Mouse (Mus musculus) megakaryocyte, adult 5-6 weeks (primary cell): Measurements from ENCODE around the gene Mboat2. TPM values are rescaled to one million over a fixed set of nuclear protein-coding genes. Genes with fewer than 3 reads are reported as not detected.

Source experiments
- ATAC-seq: 2 replicates; pipeline ENCODE4 v1.8.0; 2016; ENCODE audit warnings: mild to moderate bottlenecking, inconsistent platforms; ENCODE audit not compliant: poor library complexity, severe bottlenecking
- total RNA-seq, 2 experiments: library from RNA; stranded (forward) in 1 of 2; stranded (reverse) in 1 of 2; fragments of 153-499, 151-499 nt in 1 of 2; fragments of 221-1000, 200-1000 nt in 1 of 2; gene quantifications; 2 replicates each; pipeline versions ENCODE4 v1.2.3 to v1.2.4; 2015 to 2017

Mboat2 gene
- total RNA-seq (2015), result 0.18 and 1.2 TPM in 2 replicates
- total RNA-seq (2017), result 1.1 and 1.4 TPM in 2 replicates

DNA sequence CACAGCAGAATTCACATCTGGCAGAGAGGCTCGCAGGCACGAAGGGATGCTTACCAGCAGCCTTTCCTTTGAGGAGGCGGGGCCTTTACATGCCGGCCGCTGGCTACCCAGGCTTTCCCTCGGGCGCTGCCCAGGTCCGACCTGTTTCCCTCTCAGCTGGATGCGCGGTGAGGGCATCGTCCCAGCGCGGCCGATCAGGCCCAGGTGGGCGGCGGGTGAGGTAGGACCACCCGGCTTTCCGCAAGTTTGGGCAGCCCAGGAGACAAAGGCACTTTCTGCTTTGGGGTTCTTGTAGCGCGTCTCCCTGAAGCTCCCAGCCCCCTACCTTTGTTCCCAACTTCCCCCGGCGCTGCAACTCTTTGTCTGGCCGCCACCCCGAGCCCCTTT lies at the start of gene Mboat2:
Gene Mboat2 (plus strand): TSS at position 114 of the 387 bp plus-strand sequence.
- peak; percentile 28 for ATAC-seq

DNA sequence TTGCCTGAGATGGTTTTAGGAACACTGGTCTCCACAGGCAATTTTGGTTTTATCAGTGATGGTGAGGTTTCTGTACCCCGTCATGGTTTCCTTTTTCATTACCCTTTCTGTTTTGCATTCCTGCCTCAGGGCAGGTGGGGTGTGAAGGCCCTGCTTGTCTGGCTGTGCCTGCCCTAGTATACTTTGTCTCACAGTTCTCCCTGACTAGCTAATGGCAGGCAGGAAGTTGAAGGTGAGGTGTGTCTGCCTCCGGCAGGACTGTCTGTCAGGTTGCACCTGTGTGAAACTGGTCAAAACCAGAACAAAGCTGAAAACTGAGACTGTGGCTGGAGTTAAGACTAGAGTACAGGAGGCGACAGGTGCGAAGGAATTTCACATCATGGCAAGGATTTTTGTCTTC lies 46.9 kb upstream of the Mboat2 start:
- ATAC-seq, result no peak

DNA sequence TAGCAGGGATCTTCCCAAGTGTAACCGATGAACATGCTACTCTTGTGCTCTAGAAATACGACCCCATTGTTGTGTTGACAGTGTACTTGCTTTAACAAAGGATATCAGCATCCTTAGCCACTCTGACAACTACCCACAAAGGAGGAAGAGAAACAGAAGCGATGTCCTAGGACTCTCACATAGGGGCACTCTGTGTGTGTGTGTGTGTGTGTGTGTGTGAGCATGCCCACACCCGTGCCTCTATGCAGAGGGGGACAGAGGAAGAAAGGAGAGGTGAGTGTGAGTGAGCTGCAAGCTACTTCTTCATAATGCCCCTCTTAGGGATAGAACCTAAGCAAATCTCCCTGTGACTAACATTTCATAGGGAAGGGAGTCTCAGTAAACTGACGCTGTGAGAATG lies 44.8 kb upstream of the Mboat2 start:
- peak; percentile 33; the same call in 1 of the 2 replicates for ATAC-seq

DNA sequence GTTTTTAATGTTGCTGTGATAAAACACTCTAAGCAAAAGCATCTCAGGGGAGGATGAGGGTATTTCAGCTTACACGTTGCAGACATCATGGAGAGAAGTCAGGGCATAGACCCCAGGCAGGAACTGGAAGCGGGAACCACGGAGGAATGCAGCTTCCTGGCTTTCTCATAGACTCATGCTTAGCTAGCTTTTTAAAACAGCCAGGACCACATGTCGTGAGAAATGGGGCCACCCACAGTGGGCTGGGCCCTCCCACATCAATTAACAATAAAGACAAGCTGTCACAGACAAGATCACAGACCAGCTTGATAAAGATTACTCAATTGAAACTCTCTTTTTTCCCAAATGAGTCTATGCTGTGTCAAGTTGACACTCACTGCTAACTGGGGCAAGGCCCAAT lies 44.4 kb upstream of the Mboat2 start:
- ATAC-seq, result no peak

DNA sequence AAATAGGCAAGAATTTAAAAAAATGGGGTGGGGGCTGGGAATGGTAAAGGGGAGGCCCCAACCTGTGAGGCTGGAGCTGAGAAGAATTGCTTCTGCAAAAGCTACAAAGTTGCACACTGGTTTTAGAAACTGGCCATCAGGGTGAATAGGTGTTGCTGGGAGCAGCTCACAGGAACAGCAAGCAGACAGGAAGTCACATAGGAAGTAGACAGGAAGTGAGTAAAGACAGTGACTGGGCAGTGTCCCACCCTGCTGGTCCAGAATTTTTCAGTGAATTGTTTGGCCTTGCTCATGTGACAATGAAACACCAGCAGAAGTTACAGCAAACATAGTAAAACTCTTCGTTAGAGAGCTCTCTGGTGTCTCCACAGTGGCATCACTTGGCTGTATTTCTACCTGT lies 41.0 kb upstream of the Mboat2 start:
- peak; percentile 51 for ATAC-seq

DNA sequence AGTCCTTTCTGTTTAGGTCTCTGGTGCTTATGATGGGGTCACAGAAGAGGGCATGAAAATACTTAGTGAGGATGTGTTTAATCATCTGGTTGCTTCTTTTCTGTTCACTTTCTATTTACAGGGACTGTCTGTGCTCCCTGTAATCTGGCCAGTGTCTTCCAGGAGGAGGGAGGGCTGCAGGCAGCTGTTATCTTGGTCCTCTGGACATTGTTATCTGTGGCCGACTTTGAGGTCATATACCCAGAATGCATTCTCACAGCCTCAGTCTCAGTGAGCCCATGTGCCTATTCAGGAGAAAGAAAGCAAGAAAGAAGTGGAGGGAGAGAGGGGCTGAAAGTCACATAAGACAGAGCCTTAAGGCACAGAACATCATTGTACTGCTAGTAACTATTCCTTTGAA lies 19.4 kb upstream of the Mboat2 start:
- no peak for ATAC-seq

DNA sequence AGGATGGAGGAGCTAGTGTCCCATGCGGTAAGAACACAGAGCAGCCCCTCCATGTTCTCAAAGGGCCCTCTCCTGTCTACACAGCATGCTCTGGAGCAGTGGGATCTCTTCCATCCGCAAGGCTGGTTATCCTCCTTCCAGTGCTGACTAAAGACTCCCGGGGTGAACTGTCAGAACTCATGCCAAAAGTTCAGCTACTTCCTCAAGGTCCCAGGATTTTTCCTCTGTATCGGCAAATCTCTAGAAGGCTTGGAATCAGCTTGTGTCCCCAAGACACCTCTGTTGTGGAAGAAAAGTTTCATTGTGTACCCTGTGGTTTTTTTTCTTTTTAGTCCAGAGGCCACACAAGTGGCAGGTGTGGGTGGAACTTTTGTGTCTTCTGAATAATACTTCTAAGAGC lies 18.8 kb upstream of the Mboat2 start:
- no peak for ATAC-seq

DNA sequence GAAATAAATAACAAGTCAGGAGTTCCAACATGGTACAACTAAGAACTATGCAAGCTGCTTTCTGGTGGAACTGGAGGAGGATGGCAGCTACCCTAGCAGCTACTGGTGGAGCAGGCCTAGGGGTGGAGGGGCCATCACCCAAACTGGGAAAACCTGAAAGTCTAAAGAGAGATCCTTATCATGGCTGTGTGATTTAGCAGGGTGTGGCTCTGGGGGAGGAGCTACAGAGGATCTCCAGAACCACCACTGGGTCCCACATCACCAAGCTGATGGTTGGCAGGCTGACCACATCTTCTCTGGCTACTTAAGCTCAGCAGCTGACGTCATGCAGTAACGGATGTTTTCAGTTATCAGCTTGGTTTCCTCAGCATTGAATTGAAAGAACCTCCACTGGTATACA lies 7.8 kb upstream of the Mboat2 start:
- ATAC-seq, result no peak

DNA sequence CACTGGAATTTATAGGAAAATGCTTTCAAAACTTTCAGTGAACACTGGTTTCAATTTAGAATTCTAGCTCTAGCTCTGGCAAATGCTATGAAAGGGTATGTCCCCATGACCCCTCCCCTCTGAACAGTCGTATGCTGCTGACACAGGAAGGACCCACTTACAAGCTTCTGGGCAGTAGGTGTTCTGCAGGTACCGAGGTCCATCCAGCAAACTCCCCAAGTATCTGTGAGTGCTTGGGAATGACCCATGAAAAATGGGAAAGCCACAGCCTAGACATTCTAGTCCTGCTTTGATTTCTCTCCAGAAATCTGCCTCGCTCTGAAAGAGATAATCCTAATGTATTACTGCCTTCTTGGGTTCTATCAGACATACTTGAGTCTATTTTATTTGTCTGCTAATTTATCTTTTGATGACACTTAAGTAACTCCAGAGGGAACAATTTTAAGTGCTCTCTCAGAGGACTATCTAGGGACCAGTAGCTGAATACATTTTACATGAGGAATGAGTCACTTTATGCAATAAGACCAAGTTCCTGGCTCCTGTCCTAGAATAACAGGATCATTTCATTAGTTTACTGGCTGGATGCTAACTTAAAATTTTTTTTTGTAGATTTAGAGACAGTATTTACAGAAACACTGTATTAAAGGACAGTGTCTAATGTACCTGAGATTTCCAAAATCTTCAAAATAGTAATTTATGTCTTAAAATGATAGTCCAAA lies 6.9 kb upstream of the Mboat2 start:
- no peak for ATAC-seq

DNA sequence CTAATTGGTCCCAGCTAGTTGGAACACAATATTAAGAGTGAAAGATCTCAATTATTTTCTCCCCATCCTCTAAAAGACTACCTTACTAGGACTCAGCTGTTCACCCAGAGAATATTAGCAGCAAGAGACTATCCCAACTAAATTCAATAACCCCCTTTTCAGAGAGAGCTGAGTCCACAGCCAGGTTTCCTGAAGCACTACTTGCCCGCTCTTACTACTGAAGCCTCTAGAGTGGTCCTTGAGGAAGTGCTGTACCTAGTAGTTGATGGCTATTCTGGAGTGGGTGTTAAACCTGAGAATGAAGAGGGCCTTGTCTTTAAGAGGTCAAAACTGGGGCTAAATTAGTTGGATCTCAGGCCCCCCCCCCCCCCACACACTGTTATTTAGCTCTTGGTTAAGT lies 593 bp upstream of the Mboat2 start:
- ATAC-seq, result no peak

DNA sequence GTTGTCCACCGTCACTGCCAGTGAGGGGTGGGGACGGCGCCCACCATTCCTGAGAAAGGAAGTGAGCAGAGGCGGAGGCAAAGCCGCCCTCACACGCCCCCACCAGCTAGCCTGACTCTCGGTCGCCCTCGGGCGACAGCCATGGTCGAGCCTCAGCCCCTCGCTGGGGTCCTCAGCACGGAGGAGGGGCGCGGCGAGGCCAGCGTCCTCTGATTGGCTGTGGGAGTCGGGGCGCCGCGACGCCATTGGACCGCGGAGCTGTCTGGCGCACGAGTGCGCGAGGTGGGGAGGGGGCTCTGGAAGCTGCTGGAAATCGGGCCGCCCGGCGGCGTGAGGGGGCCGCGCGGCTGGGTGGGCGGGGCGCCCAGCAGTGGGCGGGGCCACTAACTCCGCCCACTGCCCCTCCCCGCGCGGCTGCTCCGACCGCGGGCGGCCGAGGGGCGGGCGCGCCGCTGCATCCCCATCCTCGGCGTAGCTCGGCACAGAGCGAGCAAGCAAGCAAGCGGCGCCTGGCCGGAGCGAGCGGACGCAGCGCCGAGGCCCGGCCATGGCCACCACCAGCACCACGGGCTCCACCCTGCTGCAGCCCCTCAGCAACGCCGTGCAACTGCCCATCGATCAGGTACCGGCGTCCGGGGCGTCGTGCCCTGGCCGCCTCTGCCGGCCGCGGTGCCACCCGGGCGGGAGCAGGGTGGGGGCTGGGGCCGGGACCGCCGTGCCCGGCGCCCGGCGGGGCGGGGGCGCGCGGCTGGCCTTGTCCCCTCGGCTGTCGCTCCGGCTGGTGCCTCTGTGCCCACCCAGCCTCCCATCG lies 679 bp downstream of the Mboat2 start:
- ATAC-seq, result peak; percentile 73

DNA sequence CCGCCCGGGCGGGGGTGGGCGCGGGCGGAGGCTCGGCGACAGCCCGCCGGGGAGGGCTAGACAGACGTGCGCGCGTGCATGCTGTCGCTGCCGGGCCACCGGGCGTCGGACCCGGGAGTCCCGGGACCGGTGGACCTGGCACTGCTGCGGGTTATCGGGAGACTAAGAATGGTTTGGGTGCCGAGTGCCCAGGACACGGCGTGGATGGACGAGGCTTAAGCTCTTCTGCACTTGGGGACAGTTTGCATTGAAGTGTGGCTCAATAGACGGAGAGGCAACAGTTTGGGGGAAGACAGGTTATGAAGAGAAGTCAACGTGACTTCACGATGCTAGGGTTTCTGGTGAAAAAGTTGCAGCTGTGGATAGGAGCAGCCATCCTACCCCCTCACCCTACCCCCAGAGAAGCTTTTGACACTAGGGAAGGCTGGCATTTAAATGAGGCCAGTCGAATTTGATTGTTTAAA lies 1.3 kb downstream of the Mboat2 start:
- ATAC-seq, result no peak

DNA sequence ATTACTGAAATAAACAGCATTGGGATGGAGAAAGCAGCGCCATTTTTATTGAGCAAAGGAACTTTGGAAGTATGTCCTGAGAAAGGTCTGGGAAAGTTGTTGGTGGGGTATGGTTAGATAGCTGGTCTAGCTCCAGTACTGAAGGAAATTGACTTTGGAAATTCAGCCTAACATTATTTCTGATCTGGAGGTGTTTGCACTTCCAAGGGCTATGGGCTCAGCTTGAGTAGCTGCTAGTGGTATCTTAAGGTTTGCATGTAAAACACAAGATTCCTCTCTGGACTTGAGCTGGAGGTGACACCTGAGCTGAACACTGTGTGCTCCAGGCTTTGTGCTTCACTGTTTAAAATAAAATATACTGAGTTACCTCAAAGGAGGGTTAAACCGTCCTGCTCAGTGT lies 1.8 kb downstream of the Mboat2 start:
- no peak for ATAC-seq

DNA sequence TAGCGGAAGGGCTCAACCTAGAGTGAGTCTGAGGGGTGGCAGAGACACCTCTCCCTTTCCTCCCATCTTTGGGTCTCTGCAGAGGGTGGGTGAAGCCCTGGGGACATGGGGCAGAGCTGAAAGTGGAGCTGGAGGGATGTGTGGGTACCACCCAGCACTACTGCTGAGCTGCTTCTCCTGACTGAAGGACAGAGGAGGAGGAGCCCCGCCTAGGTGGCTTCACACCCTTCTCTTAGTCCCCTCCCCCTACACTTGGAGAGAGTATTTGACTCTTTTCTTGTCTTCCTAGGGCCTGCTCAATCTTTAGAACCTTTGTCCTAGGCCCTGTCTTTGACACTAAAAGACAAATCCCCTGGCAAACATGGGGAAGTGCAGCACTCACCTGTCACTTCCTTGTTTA lies 7.3 kb downstream of the Mboat2 start:
- ATAC-seq, result peak; percentile 43; the same call in 1 of the 2 replicates

DNA sequence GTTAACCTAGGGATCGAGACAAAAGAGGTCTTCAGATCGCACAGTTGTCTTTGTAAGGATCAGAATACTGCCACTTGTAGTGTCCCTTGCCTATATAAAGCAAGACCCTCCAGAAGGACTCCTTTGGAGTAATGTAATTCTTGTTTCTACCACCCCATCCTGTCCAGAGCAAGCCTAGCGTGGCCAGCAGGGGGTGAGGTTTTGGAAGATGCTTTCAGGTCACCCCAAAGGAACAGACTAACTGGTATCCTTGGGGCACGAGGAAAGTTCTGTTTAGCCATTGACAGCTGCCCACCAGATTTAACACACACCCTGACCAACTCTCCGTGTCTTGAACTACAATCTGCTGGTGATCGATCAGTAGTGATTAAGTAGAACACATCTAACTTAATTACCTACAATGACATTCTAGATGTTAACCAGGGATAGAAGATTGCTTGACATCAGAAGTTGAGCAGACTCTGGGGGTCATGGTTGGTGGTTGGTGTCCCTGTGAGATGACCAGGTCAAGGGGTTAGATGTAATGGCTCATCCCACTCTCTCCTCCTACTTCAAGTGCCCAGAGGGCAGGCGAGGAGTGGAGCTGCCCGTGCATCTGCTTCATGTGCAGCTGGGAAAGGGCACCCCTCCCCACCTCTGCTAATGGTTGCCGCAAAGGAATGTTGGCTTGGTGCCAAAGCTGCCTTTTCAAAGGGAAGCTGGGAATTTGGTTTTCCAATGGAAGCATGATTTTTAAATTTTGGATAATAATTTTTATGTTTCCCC lies 10.6 kb downstream of the Mboat2 start:
- no peak for ATAC-seq

DNA sequence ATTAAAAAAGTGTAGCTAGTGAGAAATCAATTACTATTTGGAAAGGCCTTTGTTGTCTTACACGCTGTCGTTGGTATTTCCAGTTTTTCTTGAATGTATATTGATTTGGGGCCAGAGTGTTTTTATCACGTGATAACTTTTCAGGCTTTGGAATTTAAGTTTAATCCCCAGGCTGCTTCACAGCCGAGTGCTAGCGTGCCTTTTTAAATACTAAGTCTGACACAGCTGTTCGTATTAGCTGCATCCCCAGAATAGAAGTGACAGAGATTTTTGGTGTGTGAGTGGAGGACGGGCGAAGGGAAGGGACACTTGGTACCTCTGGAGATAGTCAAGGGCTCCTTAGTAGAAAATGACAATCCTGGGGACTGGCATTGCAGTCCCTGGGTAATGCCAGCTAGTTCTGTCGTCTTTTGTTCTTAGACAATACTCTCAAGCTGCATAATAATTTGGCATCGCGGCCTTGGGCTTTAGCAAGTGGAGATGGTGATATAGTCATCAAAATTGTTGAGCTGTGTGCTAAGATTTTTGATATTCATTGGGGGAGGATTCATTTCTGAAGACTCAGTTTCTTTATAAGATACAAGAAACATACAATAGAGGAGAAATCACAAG lies 11.7 kb downstream of the Mboat2 start:
- ATAC-seq, result no peak

DNA sequence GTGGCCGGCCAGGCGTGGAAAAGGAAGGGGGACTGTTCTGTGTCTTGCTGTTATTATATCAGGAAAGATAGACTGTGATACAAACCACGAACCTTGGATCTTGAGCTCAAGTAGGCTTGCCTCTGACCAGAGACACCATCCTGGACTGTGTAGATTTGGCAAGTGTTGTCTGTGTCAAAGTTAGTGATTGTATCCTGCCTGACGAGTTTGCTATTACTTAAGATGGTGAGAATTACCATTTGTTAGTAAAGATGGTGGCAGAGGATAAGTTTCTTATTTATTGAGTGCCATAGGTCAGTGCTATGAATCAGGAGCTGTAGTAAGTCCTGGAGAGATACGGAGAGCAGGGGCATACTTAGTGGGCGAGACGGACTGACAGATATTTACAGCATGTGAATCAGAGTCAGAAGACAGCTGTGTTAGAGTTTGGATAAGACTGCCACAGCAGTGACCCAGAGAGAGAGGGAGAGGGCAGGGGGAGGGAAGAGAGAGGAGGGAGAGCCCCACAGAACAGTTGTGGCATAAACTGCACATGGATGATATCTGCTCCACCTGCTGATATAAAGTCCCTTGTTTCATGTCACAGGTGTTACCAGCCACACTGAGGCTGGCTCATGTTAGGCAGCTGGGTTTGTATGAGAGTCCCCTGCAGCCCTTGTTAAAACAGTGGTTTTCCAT lies 12.9 kb downstream of the Mboat2 start:
- ATAC-seq, result no peak

DNA sequence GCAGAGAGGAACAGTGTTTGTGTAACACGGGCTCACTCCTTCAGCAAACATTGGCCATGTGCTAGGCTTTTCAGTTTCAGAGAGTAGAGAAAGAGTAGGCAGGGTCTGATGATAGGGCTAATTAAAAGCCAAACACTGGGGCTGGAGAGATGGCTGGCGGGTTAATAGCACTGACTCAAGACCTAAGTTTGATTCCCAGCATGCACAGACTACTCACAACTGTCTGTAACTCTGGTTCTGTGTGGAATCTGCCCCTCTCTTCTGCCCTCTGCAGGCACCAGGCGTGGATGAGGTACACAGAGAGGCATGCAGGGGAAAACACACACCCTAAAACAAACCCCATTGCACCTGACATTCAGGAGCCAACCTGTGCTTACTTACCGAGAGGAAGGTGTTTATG lies 14.7 kb downstream of the Mboat2 start:
- ATAC-seq, result no peak

DNA sequence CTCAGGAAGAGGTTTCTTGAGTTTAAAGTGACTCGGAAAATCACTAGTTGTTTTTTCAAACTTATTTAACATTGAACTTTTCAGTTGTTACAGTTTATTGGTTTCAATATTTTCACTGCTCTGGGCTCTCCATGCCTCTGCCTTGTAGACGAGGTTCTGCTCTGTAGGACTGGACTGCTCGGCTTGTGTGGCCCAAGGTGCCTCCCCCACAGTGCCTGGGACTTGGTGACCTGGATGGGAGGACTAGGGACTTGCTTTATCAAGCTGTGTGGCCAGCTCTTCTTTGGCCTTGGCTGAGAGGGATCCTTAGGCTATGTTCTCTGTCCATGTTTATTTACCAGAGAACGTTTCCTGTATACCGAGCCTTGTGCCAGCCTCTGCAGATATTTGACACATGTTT lies 17.4 kb downstream of the Mboat2 start:
- no peak for ATAC-seq

DNA sequence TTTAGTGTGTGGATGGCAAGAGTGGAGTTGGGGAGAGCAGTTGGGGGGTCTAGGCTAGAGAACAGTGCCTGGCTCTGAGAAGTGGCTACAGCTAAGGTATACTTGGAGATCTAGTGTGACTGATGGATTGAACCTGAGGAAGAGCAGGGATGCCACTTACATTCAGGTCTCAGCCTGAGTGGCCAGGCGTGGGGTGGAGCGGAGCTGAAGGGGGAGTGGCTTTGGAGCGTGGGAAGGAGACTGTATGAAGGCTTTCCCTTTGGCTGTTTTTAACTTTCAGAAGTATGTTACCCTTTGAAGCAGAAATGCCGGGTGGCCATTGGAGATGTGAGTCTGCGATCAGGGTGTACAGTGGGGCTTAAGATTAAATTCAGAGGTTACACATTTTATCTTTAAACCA lies 26.7 kb downstream of the Mboat2 start:
- no peak for ATAC-seq
